Mouse (Mus musculus): Measurements from ENCODE around the gene Fshb. TPM values are rescaled to one million over a fixed set of nuclear protein-coding genes. Genes with fewer than 3 reads are reported as not detected.

Fshb gene
- polyA plus RNA-seq, 2 experiments = not detected

DNA sequence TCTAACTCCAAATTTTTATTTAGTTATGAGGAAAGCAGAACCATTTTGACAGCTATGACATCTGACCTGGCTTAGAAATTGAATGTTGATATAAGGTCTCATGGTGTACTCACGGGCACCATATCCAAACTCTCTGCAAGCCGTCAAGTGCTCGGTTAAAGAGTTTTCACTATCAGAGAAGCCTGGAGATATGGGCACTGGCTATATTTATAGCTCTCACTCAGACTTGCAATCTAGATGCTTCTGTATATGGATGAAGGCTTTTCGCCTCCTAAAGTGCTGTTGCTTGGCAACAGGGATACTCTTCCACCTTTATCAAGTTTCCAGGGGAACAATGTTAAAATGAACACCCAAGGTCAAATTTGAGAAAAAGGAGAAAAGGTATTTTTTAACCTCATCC is 47.1 kb downstream of the Fshb start:
- H3K9me3 ChIP-seq (ENCODE audit: control insufficient read depth, low read length) = no peaks in the 10 kb centered on the region
- H3K27ac ChIP-seq (replicated peaks; ENCODE audit: low read depth, low read length) = no peak overlapping the region
- no peaks in the 10 kb centered on the region for H3K4me1 ChIP-seq (ENCODE audit: control insufficient read depth, insufficient read depth, low read length)
- 91% methylated on average over 4 of the region's 4 CpGs for WGBS
- no peaks in the 10 kb centered on the region for H3K27me3 ChIP-seq (ENCODE audit: control insufficient read depth, insufficient read depth, low read length)
- no peak overlapping the region for H3K4me2 ChIP-seq (replicated peaks; ENCODE audit: low read depth, low read length, severe bottlenecking)
- ATAC-seq (ENCODE audit: low FRiP score, low read depth) (no peak), DNase-seq (ENCODE audit: low spot score) (no peak)
- no peaks in the 10 kb centered on the region for H3K36me3 ChIP-seq (ENCODE audit: control insufficient read depth, insufficient read depth, low read length)
- TF ChIP-seq POLR2A (IDR thresholded peaks at IDR 0.05; ENCODE audit: borderline replicate concordance, extremely low read depth, insufficient read depth, insufficient read length) = no peak
- no peak overlapping the region for H3K9ac ChIP-seq (ENCODE audit: low read depth, low read length, severe bottlenecking)
- H3K4me3 ChIP-seq (replicated peaks; ENCODE audit: low read length) = no peak overlapping the region

GRCm38 (mm10) chr2:107010160-107010559 is 49.3 kb downstream of the Fshb start:
- no peak for DNase-seq (ENCODE audit: low spot score)
- H3K27me3 ChIP-seq (ENCODE audit: control insufficient read depth, insufficient read depth, low read length) = no peaks in the 10 kb centered on the region

GRCm38 (mm10) chr2:107006378-107006777 is 53.1 kb downstream of the Fshb start:
- no peaks in the 10 kb centered on the region for H3K4me1 ChIP-seq (ENCODE audit: control insufficient read depth, insufficient read depth, low read length)
- H3K36me3 ChIP-seq (ENCODE audit: control insufficient read depth, insufficient read depth, low read length) = no peaks in the 10 kb centered on the region
- no peaks in the 10 kb centered on the region; the same call in 1 of the 2 replicates for H3K9me3 ChIP-seq (ENCODE audit: control insufficient read depth, low read length)
- no peak overlapping the region for H3K4me2 ChIP-seq (replicated peaks; ENCODE audit: low read depth, low read length, severe bottlenecking)
- no peak for TF ChIP-seq POLR2A (IDR thresholded peaks at IDR 0.05; ENCODE audit: borderline replicate concordance, extremely low read depth, insufficient read depth, insufficient read length)
- no peak overlapping the region for H3K27ac ChIP-seq (replicated peaks; ENCODE audit: low read depth, low read length)
- ATAC-seq (ENCODE audit: low FRiP score, low read depth) = no peak
- DNase-seq (ENCODE audit: low spot score) = no peak
- H3K9ac ChIP-seq (ENCODE audit: low read depth, low read length, severe bottlenecking) = no peak overlapping the region
- no peak overlapping the region for H3K4me3 ChIP-seq (replicated peaks; ENCODE audit: low read length)
- no peaks in the 10 kb centered on the region for H3K27me3 ChIP-seq (ENCODE audit: control insufficient read depth, insufficient read depth, low read length)
- 77% methylated on average over 3 of the region's 3 CpGs for WGBS

More at GRCm38 (mm10) chr2:107010160-107010559, 49.3 kb downstream of the Fshb start:
- 76% methylated on average over 6 of the region's 6 CpGs for WGBS
- no peaks in the 10 kb centered on the region for H3K4me1 ChIP-seq (ENCODE audit: control insufficient read depth, insufficient read depth, low read length)
- H3K9me3 ChIP-seq (ENCODE audit: control insufficient read depth, low read length) = no peaks in the 10 kb centered on the region
- no peak overlapping the region for H3K4me3 ChIP-seq (replicated peaks; ENCODE audit: low read length)
- TF ChIP-seq POLR2A (IDR thresholded peaks at IDR 0.05; ENCODE audit: borderline replicate concordance, extremely low read depth, insufficient read depth, insufficient read length) = no peak
- no peaks in the 10 kb centered on the region for H3K36me3 ChIP-seq (ENCODE audit: control insufficient read depth, insufficient read depth, low read length)
- no peak for ATAC-seq (ENCODE audit: low FRiP score, low read depth)
- H3K4me2 ChIP-seq (replicated peaks; ENCODE audit: low read depth, low read length, severe bottlenecking) = no peak overlapping the region
- H3K9ac ChIP-seq (ENCODE audit: low read depth, low read length, severe bottlenecking) = no peak overlapping the region
- H3K27ac ChIP-seq (replicated peaks; ENCODE audit: low read depth, low read length) = no peak overlapping the region

Other genes starting within 250 kb of the Fshb start
- 35.8 and 37.0 TPM in 2 replicates for gene Arl14ep, start 85.2 kb downstream of the Fshb start, polyA plus RNA-seq (2012; rRNA removed)
- gene Arl14ep, start 85.2 kb downstream of the Fshb start, polyA plus RNA-seq (2014; fragmentation: Nextera tagmentation; extraction: Ambion mirVana) = 50.8 and 60.5 TPM in 2 replicates
- gene Kcna4, start 231.0 kb upstream of the Fshb start, polyA plus RNA-seq (2012; rRNA removed) = 0.80 and 1.7 TPM in 2 replicates
- gene Kcna4, start 231.0 kb upstream of the Fshb start, polyA plus RNA-seq (2014; fragmentation: Nextera tagmentation; extraction: Ambion mirVana) = 1.1 and 1.7 TPM in 2 replicates

All from limb, embryonic 14.5 days (tissue).